Mouse (Mus musculus) hindbrain, embryonic 16.5 days (tissue): ENCODE measurements around the gene Map2k5. TPM values are rescaled to one million over a fixed set of nuclear protein-coding genes. Genes with fewer than 3 reads are reported as not detected.
A peak's percentile ranks its signal among the peaks of the same experiment; 100 is the strongest.

Source experiments
- ATAC-seq: fragments of 200-750 bp; cut with Nextera tagmentation; 2 replicates; pipeline ENCODE4 v1.8.0; 2017; ENCODE audit warnings: moderate TSS enrichment, moderate library complexity
- H3K27ac ChIP-seq: fragments of 300-500 bp; sonication (generic); 2 replicates; pipeline ENCODE4 v1.5.1; 2014; ENCODE audit warnings: low read depth, mild to moderate bottlenecking, control low read depth, low read length, moderate library complexity
- H3K27me3 ChIP-seq: fragments of 300-500 bp; sonication (generic); replicated peaks from 2 replicates; pipeline ENCODE4 v1.6.1; 2014; ENCODE audit warnings: low read length; ENCODE audit not compliant: control insufficient read depth, insufficient read depth
- H3K36me3 ChIP-seq: fragments of 300-500 bp; sonication (generic); 2 replicates; pipeline ENCODE4 v1.6.1; 2014; ENCODE audit warnings: mild to moderate bottlenecking, low read length, moderate library complexity, mixed read lengths; ENCODE audit not compliant: control insufficient read depth, insufficient read depth
- H3K4me1 ChIP-seq: fragments of 300-500 bp; sonication (generic); 2 replicates; pipeline ENCODE4 v1.6.1; 2014; ENCODE audit warnings: low read depth, low read length; ENCODE audit not compliant: control insufficient read depth, insufficient read depth
- H3K4me2 ChIP-seq: fragments of 300-500 bp; sonication (generic); 2 replicates; pipeline ENCODE4 v1.6.1; 2014; ENCODE audit warnings: mild to moderate bottlenecking, low read length, control low read depth, moderate library complexity
- H3K4me3 ChIP-seq: fragments of 300-500 bp; sonication (generic); 2 replicates; pipeline ENCODE4 v1.5.1; 2014; ENCODE audit warnings: mild to moderate bottlenecking, low read length, control low read depth, moderate library complexity
- H3K9ac ChIP-seq: fragments of 300-500 bp; sonication (generic); 2 replicates; pipeline ENCODE4 v1.6.1; 2014; ENCODE audit warnings: low read depth, mild to moderate bottlenecking, control low read depth, low read length, moderate library complexity
- H3K9me3 ChIP-seq: fragments of 300-500 bp; sonication (generic); 2 replicates; pipeline ENCODE4 v1.6.1; 2014; ENCODE audit warnings: mild to moderate bottlenecking, low read length, moderate library complexity; ENCODE audit not compliant: control insufficient read depth
- WGBS: fragments of 180-500 bp; shearing (Covaris S2); extraction: QIAGEN DNeasy Blood & Tissue Kit; methylation state at CpG from one replicate; pipeline ENCODE4 v1.1.7; 2014; 5-methylcytosine and 5-hydroxymethylcytosine counted together
- polyA plus RNA-seq: library from polyadenylated mRNA; unstranded; fragments of >200 nt; fragmentation: Nextera tagmentation; extraction: Ambion mirVana; gene quantifications from 2 replicates; pipeline ENCODE4 v1.2.1, GENCODE M21; 2015

The Map2k5 gene
- polyA plus RNA-seq, 1 experiment from 2014 or later = 31.2 TPM

DNA sequence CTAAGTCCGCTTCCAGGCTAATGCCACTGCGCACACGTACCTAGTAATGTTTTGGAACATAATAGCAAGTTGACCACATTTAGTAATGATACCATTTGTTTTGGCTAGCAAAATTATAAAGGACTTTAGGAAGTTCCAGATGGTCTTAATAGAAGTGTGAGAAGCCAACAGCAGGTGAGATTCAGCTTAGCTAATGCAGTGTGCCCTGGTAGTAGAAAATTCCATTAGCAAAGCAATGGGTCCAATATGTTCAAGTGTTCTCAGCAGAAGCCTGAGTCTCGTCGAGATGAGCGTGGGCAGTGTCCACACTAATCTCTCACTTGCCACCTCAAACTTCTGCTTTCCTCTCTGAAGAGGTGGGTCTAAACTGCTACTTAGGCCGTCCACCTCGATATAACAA, 27.7 kb downstream of the Map2k5 start:
- Histone ChIP-seq H3K9ac (no peak overlapping the region), H3K4me2 (no peak overlapping the region), H3K4me3 (no peak overlapping the region), H3K27me3 (no peaks in the 10 kb centered on the region), H3K4me1 (peaks cover 8% of the 10 kb centered on the region), H3K9me3 (no peaks in the 10 kb centered on the region), H3K36me3 (no peaks in the 10 kb centered on the region), H3K27ac (no peak overlapping the region)
- no peak for ATAC-seq
- 97% methylated on average over 8 of the region's 8 CpGs for WGBS

DNA sequence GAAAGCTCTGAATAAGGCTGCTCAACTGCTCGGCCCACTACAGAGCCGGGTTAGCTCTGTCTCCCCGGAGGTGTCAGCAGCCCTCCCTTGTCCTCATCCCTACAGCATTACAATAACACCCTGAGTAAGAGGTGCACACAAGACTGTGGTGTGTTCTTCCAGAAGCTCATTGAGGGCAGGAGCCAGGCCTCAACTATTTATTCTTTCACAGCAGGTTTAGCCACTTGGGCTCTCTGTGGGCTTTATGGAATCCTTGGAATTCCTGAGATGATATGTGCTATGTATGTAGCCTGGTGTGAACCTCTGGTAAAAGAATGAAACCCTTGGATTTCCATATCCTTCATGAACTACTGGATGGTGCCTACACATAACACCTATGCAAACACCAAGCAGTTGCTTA, 28.5 kb downstream of the Map2k5 start:
- no peaks in the 10 kb centered on the region for H3K36me3 ChIP-seq
- no peaks in the 10 kb centered on the region for H3K9me3 ChIP-seq
- H3K27ac ChIP-seq = no peak overlapping the region
- no peaks in the 10 kb centered on the region for H3K27me3 ChIP-seq
- no peak for ATAC-seq
- H3K4me1 ChIP-seq = peaks cover 8% of the 10 kb centered on the region
- no peak overlapping the region for H3K4me3 ChIP-seq
- WGBS = 90% methylated on average over 3 of the region's 3 CpGs
- H3K9ac ChIP-seq = no peak overlapping the region
- no peak overlapping the region for H3K4me2 ChIP-seq

DNA sequence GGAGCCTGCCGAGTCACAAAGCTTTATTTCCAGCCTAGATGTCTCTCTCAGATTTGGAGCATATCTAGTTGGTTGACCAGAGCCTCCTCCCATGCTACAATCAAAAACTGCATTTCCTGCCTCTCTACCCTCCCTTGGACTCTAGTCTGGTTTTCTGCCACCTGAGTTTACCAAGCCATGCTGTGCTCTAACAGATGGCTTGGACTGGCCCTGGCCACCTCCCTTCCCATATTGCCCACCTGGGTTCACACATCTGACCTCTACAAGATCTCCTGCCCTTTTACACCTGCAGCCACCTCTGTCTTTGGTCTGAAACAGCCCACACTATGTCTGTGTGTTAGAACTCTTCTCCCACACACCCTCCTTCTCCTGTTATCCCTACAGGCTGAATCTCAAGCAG, 29.6 kb downstream of the Map2k5 start:
- ATAC-seq = no peak
- Histone ChIP-seq H3K36me3 (no peaks in the 10 kb centered on the region), H3K27ac (no peak overlapping the region)

DNA sequence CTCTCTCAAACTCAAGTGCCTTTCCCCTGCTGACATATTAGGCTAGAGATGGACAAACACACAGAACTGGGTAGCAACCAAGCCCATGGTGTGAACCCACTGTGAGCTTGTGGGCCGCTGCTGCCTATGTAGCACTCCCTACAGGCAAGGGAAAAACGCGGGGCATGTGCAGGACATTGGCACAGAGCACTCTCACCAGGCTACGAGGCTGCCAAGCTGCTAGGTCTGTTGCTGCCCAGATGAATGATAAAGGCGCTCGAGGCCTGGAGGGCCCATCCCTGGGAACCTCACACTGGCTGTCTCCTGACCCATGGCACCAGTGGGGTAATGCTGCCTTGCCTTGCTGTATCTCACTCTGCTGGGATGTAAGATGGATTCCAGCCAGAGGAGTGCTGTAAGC, 31.7 kb downstream of the Map2k5 start:
- no peak overlapping the region for H3K27ac ChIP-seq
- no peaks in the 10 kb centered on the region for H3K27me3 ChIP-seq
- ATAC-seq = no peak
- H3K9ac ChIP-seq = no peak overlapping the region
- H3K36me3 ChIP-seq = no peaks in the 10 kb centered on the region
- H3K4me2 ChIP-seq = no peak overlapping the region
- no peaks in the 10 kb centered on the region for H3K9me3 ChIP-seq
- 49% methylated on average over 6 of the region's 6 CpGs for WGBS
- no peak overlapping the region for H3K4me3 ChIP-seq
- H3K4me1 ChIP-seq = peaks cover 8% of the 10 kb centered on the region

More for the DNA sequence above, 29.6 kb downstream of the Map2k5 start:
- no peak overlapping the region for H3K9ac ChIP-seq
- H3K4me1 ChIP-seq = peaks cover 8% of the 10 kb centered on the region
- no peaks in the 10 kb centered on the region for H3K27me3 ChIP-seq
- no peak overlapping the region for H3K4me3 ChIP-seq
- no peaks in the 10 kb centered on the region for H3K9me3 ChIP-seq
- no peak overlapping the region for H3K4me2 ChIP-seq
- 73% methylated on average over 1 of the region's 1 CpGs for WGBS

DNA sequence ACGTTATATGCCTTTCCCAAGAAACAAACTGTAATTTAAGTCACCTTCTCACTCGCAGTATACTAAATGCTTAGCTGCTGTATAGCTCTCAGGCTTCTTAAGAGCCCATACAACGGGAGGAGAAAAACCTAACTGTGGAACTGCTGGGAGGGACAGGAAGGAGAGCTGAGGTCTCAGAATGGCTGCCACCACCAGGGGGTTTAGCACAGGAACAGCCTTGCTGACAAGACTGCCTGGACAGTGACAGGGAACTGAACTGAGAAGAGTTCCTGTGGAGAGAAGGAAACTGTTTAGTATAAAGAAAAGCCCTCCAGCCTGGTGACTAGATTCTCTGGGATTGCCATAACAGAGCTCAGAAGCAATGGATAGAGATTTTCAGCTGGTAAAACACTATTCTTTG, 35.9 kb downstream of the Map2k5 start:
- Histone ChIP-seq H3K9ac (no peak overlapping the region), H3K4me2 (no peak overlapping the region), H3K4me3 (no peak overlapping the region), H3K27ac (no peak overlapping the region), H3K36me3 (peaks cover 1% of the 10 kb centered on the region; the same call in 1 of the 2 replicates), H3K9me3 (no peaks in the 10 kb centered on the region), H3K27me3 (no peaks in the 10 kb centered on the region), H3K4me1 (peaks cover 12% of the 10 kb centered on the region)
- WGBS = 78% methylated on average over 3 of the region's 3 CpGs
- no peak for ATAC-seq

DNA sequence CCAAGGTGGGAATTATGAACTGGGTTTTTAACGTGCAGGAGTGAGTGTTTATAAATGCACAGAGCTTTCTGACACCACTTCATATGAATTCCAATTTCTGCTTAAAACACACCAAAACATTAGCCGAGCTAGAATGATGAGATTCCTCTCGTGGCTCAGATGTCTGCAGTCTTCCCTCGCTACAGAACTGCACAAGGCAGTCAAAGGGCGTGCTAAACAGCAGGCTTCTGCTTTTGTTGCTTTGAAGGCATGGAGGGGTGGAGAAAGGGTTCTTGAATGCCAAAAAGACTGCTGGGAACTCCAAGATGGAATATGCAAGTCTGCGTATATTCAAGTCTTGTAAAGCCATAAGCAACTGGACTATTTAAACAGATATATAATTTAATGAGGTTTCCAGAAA, 38.4 kb downstream of the Map2k5 start:
- H3K36me3 ChIP-seq = peaks cover 5% of the 10 kb centered on the region; the same call in 1 of the 2 replicates
- 23% methylated on average over 6 of the region's 6 CpGs for WGBS
- no peak overlapping the region for H3K4me3 ChIP-seq
- H3K27me3 ChIP-seq = no peaks in the 10 kb centered on the region
- no peaks in the 10 kb centered on the region for H3K9me3 ChIP-seq
- H3K4me2 ChIP-seq = no peak overlapping the region
- ATAC-seq = no peak
- peak overlapping the region; percentile 45; the same call in 1 of the 2 replicates for H3K27ac ChIP-seq
- H3K4me1 ChIP-seq = peaks cover 6% of the 10 kb centered on the region; the same call in 1 of the 2 replicates
- H3K9ac ChIP-seq = no peak overlapping the region

DNA sequence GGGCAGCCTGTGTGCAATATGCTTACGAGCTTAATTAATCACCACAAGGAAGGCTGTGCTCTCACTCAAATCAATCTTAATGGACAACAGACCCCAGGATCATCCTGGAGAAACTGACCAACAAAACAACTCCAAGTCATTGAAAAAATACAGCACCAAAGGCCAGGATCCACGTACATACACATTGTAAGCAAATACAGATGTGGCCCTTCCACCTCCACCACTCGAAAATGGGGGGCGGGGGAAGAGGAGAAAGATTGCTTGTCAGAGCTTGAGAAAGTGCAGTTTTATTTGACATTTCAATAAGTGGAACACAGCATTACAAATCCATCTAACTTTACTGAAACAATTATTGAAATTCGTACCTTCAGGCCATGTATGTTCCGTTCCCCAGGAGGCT, 39.0 kb downstream of the Map2k5 start:
- no peak overlapping the region for H3K27ac ChIP-seq
- H3K9ac ChIP-seq = no peak overlapping the region
- 60% methylated on average over 6 of the region's 6 CpGs for WGBS

DNA sequence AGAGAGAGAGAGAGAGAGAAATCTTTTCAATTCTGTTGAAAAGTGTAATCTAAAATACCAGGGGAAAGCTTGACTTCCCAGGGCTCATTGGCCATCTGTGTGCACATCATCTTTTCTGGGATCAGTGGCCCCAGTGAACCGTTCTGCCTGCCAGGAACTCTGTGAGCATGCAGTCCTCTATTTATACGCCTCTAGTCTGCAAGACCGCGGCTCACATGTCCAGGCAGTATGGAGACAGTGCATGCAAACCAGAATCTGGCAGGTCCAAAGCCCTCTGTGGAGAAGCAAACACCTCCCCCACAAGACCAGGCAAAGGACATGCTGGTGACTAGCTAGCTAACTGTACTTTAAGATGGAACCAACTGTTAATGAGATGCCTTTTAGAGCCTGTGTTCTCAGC, 41.9 kb downstream of the Map2k5 start:
- Histone ChIP-seq H3K9ac (no peak overlapping the region), H3K4me3 (no peak overlapping the region), H3K27me3 (no peaks in the 10 kb centered on the region), H3K4me2 (no peak overlapping the region), H3K36me3 (peaks cover 12% of the 10 kb centered on the region; the same call in 1 of the 2 replicates), H3K4me1 (peaks cover 6% of the 10 kb centered on the region; the same call in 1 of the 2 replicates), H3K27ac (no peak overlapping the region), H3K9me3 (no peaks in the 10 kb centered on the region)
- no peak for ATAC-seq
- 95% methylated on average over 4 of the region's 4 CpGs for WGBS

More for the DNA sequence above, 39.0 kb downstream of the Map2k5 start:
- Histone ChIP-seq H3K36me3 (peaks cover 6% of the 10 kb centered on the region; the same call in 1 of the 2 replicates), H3K4me2 (no peak overlapping the region), H3K4me1 (peaks cover 6% of the 10 kb centered on the region; the same call in 1 of the 2 replicates), H3K4me3 (no peak overlapping the region), H3K9me3 (no peaks in the 10 kb centered on the region), H3K27me3 (no peaks in the 10 kb centered on the region)
- ATAC-seq = no peak

DNA sequence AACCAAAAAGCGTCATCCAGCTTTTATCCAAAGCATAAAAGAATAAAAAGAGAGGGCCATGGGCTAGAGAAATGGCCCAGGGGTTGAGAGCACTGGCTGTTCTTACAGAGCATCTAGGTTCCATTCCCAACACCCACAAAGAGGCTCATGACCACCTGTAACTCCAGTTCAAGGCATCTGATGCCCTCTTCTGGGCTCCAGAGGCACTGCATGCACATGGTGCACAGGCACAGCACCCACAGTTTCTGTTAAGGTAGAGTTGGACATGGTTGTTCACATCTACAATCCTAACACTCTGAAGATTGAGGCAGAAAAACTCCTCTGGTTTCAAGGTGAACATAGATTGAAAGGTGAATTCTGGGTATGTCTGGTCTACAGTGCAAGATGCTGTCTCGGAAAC, 44.6 kb downstream of the Map2k5 start:
- Histone ChIP-seq H3K4me2 (no peak overlapping the region), H3K9me3 (no peaks in the 10 kb centered on the region), H3K36me3 (peaks cover 12% of the 10 kb centered on the region; the same call in 1 of the 2 replicates), H3K27me3 (no peaks in the 10 kb centered on the region), H3K4me1 (no peaks in the 10 kb centered on the region), H3K4me3 (no peak overlapping the region), H3K27ac (no peak overlapping the region), H3K9ac (no peak overlapping the region)
- 98% methylated on average over 2 of the region's 2 CpGs for WGBS
- ATAC-seq = no peak

DNA sequence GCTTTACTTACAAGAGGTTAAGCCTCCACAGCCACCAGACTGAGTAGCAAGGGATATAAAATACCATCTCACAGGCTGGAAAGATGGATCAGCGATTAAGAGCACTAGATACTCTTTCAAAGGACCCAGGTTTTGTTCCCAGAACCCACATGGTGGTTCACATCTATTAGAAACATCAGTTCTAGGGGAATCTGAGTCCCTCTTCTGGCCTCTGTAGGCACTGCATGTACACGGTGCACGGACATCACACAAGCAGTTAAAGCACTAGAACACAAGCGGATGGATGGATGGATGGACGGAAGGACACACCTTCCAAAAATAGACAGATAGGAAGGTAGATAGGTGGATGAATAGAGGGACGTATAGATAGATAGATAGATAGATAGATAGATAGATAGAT, 46.5 kb downstream of the Map2k5 start:
- Histone ChIP-seq H3K4me1 (no peaks in the 10 kb centered on the region), H3K9ac (no peak overlapping the region), H3K27me3 (no peaks in the 10 kb centered on the region), H3K36me3 (peaks cover 10% of the 10 kb centered on the region; the same call in 1 of the 2 replicates), H3K4me3 (no peak overlapping the region), H3K4me2 (no peak overlapping the region), H3K27ac (no peak overlapping the region), H3K9me3 (no peaks in the 10 kb centered on the region)
- no peak for ATAC-seq
- WGBS = 97% methylated on average over 6 of the region's 6 CpGs
